Mouse (Mus musculus) lung, adult 2 months (tissue): ENCODE results near the gene Gmcl1.

Source experiments
- CTCF ChIP-seq: fragments of 200-500 bp; IDR thresholded peaks from 2 replicates; pipeline ENCODE4 v1.5.1; 2011; ENCODE audit warnings: mild to moderate bottlenecking, low read length, control low read depth; ENCODE audit not compliant: insufficient read depth
- POLR2A ChIP-seq: fragments of 200-500 bp; IDR thresholded peaks from 2 replicates; pipeline ENCODE4 v1.6.1; 2011; ENCODE audit warnings: low read depth, mild to moderate bottlenecking, control low read depth, low read length, borderline replicate concordance; ENCODE audit errors: extremely low read depth

GRCm38 (mm10) chr6:86773830-86774229 lies 40.6 kb upstream of the Gmcl1 start:
- TF ChIP-seq POLR2A (no peak), CTCF (no peak)
